Mouse (Mus musculus) testis, postnatal 10 days (tissue): Measurements from ENCODE around the gene Trabd2b.

ENCODE experiments used
- DNase-seq: peaks from one replicate; pipeline ENCODE4 v3.0.0; 2021; ENCODE audit warnings: low spot score

The Trabd2b gene

GRCm38 (mm10) chr4:114542136-114542535 is 135.6 kb downstream of the Trabd2b start:
- DNase-seq = no peak

GRCm38 (mm10) chr4:114545481-114546200 is 139.1 kb downstream of the Trabd2b start:
- no peak for DNase-seq

- no peak for DNase-seq
Measured at GRCm38 (mm10) chr4:114547658-114548448, 141.3 kb downstream of the Trabd2b start.

- DNase-seq = no peak
Measured at GRCm38 (mm10) chr4:114549487-114549886, 143.0 kb downstream of the Trabd2b start.

GRCm38 (mm10) chr4:114550471-114551156 is 144.1 kb downstream of the Trabd2b start:
- DNase-seq = peak; percentile 32

GRCm38 (mm10) chr4:114556880-114557279 is 150.4 kb downstream of the Trabd2b start:
- no peak for DNase-seq

GRCm38 (mm10) chr4:114557731-114558130 is 151.2 kb downstream of the Trabd2b start:
- DNase-seq = no peak

- no peak for DNase-seq
Measured at GRCm38 (mm10) chr4:114558487-114558886, 152.0 kb downstream of the Trabd2b start.

GRCm38 (mm10) chr4:114560638-114561216 is 154.2 kb downstream of the Trabd2b start:
- no peak for DNase-seq

GRCm38 (mm10) chr4:114564131-114564695 is 157.7 kb downstream of the Trabd2b start:
- no peak for DNase-seq

- DNase-seq = no peak
Measured at GRCm38 (mm10) chr4:114567594-114567993, 161.1 kb downstream of the Trabd2b start.

GRCm38 (mm10) chr4:114568081-114568605 is 161.6 kb downstream of the Trabd2b start:
- no peak for DNase-seq

- DNase-seq = no peak
Measured at GRCm38 (mm10) chr4:114578153-114578950, 171.8 kb downstream of the Trabd2b start.

- no peak for DNase-seq
Measured at GRCm38 (mm10) chr4:114583546-114584144, 177.1 kb downstream of the Trabd2b start.

- DNase-seq = no peak
Measured at GRCm38 (mm10) chr4:114584686-114585085, 178.2 kb downstream of the Trabd2b start.

- DNase-seq = no peak
Measured at GRCm38 (mm10) chr4:114593554-114594215, 187.2 kb downstream of the Trabd2b start.

GRCm38 (mm10) chr4:114595188-114595701 is 188.7 kb downstream of the Trabd2b start:
- DNase-seq = no peak

GRCm38 (mm10) chr4:114599121-114599520 is 192.6 kb downstream of the Trabd2b start:
- no peak for DNase-seq

GRCm38 (mm10) chr4:114601201-114602009 is 194.9 kb downstream of the Trabd2b start:
- DNase-seq = no peak
